Mouse (Mus musculus): Measurements from ENCODE around the gene Rgs7.

Gene Rgs7

DNA sequence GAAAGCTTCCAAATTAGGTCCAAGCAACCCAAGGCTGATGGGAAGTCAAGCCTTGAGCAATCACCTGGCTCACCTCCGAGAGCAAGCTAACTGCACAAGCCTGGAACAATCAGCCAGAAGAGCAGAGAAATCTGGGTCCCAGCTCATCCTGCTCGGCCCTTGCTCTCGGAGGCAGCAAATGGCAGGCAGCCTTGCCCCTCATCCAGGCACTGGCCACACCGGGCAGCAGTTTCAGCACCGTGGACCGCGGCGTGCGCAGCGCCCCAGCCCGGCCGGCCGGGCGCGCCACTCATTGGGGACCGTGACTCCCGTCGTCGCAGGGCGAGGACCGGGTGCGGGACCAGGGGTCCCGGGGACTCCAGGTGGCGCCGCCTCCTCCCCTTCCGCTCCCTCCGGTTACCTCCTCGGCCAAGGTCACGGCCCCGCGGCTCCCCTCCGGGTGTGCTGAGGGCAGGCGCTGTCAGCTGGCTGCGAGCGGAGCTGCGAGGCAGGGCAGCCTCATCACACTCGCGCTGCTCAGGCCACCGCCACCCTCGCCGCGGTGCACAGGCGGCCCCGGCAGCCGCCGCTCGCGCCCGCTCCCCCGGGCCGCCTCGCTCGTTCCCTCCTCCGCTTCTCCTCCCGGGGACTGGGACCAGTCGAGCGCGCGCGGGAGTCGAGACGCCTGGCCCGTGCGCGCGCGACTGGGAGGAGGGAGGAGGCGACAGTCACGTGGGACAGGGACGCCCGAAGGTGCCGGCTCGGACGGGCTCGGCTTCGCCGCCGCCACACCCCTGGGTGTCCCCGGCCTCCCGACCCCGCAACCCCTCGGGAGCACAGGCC lies at the start of gene Rgs7:
Rgs7 (minus strand) TSS at position 640 of the 822 bp plus-strand sequence.
- peak; percentile 12 for DNase-seq

DNA sequence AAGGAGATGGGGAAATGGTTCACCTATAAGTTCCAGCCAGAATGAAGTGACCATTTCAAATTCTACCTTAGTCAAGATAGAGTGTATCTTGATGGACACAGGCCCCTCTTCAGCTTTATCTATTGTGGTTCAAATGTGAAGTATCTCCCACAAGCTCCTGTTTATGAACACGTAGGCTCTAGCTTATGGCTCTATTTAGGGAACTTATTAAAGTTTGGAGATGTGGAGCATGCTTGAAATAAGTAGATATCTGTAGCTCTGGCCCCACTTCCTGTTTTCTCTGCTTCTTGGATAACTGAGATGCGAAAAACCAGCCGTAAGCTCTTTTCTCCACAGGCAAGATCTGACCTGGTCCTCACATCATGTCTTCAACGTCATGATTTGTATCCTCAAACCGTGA lies 48.4 kb upstream of the Rgs7 start:
- DNase-seq: no peak

DNA sequence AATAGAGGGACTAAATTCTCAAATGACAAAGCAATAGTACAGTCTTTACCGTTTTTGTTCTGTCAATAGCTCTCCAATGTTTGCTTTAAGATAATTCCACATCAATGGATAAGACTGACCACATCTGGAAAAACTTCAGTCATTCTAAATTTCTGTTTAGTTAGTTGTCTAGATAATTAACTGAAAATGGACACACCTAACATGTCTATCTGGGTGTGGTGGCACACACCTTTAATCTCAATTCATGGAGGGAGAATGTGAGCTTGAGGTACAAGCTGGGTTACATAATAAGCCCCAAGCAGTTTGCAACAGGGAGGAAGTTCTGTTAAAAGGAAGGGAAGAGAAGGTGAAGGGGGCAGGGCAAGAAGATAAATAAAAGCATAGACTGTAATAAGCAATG lies 45.0 kb upstream of the Rgs7 start:
- no peak for DNase-seq

DNA sequence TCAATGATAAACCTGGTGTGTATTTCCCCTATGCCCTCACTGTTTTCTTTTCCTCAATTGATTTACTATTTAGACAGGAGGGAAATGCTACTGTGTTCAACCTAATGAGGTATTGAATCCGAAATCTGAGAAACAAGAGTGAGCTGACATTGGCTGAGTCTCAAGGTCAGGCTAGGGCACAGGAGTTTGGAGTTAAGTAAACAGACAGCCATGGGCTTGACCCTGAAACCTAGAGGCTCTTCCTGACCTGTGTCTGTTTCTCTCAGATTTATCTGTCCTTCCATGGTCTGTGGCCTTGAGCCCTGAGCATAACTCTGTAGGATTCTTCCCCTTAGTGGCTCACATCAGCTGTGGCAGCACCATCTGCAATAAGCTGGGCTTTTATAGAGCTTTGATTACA lies 37.6 kb upstream of the Rgs7 start:
- no peak for DNase-seq

DNA sequence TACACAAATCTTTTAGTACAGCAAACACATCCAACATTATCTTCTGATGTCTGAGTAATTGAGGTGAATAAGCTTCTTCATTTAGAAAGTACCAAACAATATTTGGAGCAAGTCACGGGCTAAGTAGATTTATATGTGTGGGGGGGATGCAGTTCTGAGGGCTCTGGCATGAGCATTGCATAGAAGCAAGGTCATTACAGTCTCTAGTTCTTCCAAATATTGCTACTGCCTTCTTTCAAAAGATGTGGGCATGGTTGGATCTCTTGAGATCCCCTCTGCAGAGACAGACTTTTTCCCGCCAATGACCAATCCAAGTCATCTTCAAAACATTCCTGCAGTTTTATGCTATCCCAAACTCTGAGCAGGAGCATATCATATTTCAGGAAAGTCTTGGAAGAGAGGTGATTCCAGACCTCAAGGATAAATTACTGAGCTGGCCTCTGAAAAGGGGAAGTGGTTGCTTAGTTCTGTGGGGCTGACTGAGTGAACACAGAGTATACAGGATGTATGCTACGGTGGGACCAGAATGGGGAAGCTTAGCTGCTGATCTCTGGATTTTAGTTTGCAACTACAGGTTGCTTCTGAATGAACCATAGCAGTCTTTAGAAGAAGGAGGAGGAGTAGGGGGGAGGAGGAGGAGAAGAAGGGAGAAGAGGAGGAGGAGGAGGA lies 32.5 kb upstream of the Rgs7 start:
- no peak for DNase-seq

DNA sequence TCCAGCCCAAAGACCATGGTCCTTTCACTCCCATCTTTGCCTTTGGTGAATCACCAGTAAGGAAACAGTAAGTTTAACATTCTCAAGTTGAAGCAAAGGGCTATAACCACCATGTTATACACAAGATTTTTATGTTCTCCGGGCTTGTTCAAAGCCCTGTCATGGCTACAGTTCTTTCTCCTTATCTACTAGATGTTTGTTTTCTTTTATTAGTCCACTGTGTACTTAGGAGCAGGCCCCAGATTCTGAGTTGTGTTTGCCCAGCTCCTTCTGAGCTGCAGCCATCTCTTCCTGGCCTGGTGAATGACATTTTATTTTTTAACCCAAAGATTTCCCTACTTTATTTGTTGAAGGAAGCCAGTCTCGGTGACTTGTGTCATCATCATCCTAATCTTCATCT lies 31.3 kb upstream of the Rgs7 start:
- no peak for DNase-seq

DNA sequence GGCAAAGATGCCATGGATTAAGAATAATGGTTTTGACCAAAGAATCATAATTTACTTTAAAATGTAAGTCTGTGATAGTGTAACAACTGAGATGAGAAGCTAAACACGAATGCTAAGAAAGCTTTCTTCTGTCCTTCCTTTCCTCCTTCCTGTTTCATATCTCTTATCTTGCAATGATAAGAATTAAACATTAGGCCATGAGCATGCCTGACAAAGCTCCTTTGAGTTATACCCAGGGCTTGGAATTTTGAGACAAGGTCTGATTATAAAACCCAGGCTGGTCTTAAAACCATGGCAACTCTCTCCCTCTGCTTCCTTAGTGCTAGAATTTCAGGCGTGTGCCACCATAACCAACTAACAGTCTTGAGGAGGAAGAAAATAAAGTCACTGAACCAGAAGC lies 22.2 kb upstream of the Rgs7 start:
- no peak for DNase-seq

DNA sequence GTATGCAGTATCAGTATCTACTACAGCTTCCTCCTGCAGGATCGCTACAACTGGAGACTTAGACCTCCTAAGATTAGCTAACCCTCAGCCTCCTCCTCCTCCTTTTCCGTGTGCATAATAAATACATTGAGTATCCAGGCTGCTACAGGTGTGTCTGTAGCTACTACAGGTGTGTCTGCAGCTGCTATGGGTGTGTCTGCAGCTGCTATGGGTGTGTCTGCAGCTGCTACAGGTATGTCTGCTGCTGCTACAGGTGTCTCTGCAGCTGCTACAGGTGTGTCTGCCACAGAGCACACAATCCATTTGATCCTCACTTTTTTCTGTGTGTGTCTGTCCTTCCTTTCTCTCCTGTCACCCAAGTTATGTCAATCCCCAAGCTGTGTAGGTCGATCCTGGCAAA lies 19.9 kb upstream of the Rgs7 start:
- DNase-seq: no peak

DNA sequence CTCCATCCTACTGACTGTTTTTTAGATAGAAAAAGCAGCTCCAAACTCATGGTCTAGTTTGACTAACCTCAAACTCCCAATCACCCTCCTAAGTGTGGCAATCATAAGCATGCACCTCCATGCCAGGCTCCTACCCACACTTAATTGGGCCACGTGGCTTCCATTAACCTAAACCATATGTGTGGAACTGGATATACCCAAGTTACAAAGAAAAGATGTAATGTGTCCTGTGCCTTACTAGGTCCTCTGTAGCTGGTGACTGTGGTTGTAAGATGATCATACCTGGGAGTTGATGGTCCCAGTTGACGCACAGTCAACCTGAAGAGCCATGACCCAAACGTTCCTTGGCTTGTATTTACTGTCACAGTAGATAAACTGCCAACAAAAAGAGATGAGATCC lies 17.7 kb upstream of the Rgs7 start:
- no peak for DNase-seq

DNA sequence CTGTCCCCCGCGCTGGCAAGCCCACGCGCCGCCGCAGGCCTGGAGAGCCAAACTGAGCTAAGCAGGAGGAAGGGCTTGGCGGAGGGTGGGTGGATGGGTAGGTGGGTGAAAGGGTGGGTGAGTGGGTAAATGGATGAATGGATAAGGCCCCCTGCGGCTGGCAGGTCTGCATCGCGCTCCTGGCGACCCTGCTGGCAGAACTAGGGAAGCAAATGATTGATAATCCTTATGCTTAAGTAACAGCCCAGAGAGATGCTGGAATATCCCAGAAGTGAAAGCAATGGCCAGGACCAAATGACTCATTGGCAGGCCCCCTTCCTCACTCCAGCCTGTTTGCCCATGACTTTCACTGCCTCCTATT lies 363 bp upstream of the Rgs7 start:
- no peak for DNase-seq

DNA sequence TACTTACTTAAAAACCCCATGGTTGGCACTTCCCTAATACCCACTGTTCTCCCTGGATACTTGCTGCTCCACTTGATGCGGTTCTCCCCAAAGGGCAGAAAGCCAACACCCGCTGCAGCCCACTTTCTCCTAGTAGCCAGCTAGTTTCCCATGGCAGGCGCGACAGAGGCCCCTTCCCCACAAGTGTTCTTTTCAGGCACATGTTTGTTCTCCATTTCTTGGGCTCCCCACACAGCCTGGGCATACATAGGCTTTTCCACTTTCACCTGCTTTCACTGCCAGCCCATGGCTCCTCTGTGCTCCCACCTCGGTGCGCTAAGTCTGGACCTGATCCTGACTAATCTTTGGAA lies 814 bp downstream of the Rgs7 start:
- DNase-seq: no peak

DNA sequence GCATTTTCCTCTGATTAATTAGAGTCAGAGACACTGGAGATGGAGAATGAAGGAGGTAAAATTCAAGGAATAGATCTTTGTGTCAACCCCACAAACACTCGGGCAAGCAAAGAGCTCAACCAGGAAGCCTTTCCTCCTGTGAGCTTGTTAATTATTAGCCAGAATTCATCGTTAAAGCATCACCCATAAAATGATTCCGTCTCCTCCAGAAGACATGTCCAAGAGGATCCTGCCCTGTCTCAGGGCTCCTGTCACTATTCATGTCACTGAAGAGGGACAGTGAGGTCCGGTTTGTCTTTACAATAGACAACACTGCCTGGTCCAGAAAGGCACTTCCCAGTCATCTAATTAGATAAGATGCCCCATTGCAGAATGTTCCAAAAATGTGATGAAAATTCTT lies 7.2 kb downstream of the Rgs7 start:
- no peak for DNase-seq

DNA sequence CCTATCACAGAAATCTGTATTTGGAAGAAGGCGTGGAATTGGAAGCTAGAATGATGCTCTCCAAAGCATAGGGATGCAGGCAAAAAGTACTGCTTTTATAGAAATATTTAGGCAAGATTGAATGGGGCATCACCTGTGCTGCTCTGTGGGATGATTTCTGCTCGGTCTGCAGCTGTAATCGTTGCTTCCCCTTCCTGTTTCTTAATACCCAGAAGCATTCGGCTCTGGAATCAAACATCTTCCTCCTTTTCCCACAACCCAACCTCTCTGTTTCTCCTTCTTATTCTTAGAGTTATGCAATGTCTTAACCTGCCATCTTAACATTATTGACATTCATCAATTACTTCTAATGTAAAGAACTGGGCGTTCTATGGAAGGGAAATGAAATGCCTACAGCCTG lies 19.2 kb downstream of the Rgs7 start:
- DNase-seq: no peak

DNA sequence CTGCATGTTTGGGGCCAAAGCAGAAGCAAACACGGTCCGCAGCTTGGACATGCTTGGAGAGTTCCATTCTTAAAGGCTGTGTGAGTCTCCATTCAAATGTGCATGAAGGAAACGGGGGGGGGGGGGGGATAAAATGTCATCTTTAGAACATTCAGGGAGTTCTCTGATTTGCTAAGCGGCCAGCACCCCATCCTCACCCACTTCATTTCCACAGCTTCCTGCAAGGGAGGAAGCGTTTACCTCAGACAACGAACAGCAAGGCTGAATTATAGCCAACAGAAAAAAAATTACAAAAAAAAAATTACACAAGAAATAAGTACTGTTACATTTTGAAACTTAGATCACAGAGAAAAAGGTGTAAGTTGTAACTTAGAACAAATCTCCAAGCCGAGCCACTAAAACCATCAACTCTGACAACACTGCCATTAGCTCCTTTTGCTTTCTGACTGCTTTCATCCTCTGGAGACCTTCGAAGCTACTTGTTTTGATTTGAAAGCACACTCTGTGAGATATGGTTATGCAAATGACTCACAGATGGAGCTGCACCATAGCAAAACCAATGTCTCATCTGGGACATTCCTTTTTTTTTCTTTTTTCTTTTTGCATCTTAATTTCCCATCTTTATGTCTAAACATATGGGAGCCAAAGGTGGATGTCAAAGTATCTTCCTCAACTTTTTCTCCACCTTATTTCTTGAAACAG lies 23.1 kb downstream of the Rgs7 start:
- DNase-seq: no peak

DNA sequence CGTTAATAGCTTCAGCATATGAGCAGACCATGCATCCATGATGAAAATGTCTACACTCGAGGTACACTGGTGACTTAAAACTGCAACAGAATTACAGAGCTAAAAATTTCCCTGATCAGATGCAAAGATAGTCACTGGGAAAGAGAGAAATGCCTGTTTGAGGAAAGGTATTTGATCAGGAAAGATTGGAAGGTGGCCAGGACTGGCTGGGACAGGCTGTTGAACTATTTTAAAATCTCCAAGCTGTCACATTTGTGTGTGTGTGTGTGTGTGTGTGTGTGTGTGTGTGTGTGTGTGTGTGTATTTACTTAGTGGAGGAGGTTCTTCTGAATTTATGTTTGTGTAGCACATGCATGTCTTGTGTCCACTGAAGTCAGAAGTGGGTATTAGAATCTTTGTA lies 27.7 kb downstream of the Rgs7 start:
- no peak for DNase-seq

DNA sequence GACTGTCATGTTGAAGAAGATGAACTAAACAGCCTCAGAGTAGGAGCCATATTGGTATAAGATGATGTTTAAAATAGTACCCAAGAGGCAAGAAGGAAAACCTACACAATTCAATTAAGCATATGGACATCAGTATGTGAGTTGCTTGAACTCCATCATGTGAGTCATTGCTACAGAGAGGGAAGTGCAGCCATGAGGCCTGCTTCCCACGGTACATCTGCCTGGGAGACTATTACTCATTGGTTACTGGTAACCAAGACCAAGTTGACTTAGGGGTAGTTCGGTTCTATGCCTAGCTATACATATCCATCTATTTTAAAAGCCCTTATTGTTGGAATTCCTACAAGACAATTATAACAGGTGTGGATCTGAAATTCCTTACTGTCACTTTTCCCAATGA lies 29.9 kb downstream of the Rgs7 start:
- DNase-seq: no peak

DNA sequence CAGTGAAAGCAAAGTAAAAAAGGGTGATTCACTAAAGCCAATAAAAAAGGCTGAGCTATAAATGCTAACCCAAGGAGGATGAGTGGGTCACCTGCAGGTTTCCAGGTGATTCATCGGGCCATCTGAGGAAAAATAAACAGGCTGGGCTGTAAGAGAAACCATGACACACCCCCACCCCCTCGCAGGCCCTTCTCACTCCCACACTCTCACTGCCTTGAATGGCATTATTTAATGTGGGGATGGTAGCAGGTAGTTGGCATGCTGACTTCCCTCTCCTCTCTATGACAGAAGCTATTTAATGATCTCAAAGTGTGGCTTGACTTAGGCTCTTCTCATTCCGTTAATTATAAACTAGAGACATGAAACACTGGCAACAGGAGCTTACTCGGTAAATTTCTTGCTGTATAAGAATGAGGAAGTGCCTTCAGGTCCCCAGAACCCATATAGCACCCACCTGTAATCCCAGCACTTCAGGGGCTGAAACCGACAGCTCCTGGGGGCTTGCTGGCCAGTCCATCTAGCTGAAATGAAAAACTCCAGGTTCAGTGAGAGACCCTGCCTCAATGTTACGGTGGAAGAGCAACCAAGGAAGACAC lies 38.2 kb downstream of the Rgs7 start:
- DNase-seq: no peak

DNA sequence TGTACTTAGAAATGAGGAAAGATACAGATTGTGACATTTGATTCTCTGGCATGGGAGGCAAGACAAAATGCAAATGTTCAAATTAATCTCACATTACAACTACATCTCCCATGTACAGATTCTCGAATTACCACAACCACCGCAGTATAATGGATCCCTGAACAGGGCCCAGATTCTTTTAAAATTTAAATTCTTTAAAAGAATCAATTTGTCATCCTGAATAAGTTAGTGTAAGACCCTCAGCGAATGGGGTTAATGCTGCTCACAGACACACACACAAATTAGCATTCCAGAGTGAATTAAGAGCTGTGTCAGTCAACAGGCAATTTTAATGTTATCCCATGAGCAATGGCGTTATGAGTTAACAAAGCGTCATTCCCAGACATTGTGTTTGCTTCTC lies 44.3 kb downstream of the Rgs7 start:
- no peak for DNase-seq

DNA sequence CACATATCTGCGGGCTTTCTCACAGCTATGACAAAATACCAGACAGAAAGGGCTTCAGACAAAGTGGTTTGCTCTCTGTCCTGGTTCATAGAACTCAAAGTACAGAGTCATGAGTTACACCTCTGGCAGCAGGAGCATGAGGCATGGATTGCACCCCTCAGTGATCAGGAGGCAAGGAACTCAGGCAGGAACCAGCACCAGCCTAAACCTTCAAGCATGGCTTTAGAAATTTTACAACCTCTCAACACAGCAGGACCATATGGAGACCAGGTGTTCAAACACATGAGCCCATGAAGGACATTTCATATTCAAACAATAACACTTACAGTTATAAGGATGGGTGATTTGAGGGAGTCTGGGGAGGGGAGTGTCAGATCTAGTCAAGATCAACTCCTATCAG lies 49.4 kb downstream of the Rgs7 start:
- no peak for DNase-seq

DNA sequence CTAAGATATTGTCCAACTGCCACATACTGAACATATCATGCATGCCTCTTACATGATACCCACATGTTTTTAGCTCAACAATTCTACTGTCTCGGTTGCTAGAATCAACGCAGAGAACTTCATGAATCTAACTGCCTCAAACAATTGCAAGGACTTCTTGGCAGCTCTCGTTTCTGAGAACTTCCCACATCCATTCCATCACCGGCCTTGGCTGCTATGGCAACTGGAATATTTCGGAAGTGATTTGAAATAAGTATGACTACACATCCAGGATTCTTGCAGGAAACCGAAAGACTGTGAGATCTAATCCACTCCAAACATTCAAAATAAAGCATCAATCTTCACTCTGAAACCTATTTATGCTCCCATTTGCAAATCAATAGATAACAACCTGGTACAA lies 50.3 kb downstream of the Rgs7 start:
- no peak for DNase-seq

DNA sequence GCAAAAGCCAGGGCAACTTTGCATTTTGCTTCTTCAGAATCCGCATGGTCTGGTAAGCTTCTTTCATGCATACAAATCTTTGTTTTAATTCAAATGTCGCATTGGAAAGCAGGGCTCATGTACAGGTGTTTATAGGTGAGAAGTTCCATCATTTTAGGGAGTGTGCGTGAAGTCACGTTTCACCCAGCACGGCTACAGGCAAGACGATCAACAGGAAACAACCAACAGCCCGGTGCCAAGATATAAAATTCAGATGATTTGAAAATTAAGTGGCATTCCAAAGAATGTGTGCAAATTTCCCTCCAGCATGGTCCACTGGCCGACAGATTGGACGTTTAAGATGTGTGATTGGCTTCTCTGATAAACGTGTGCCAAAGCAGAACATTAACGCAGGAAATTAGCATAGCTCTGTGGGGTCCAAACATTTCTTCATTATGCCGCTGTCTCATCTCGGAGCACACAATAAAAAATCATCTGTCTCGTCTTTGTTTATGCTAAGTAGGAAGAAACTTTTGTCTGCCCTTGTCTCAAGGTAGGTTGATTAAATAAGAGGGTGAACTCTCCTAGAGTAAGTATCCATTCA lies 58.6 kb downstream of the Rgs7 start:
- no peak for DNase-seq

DNA sequence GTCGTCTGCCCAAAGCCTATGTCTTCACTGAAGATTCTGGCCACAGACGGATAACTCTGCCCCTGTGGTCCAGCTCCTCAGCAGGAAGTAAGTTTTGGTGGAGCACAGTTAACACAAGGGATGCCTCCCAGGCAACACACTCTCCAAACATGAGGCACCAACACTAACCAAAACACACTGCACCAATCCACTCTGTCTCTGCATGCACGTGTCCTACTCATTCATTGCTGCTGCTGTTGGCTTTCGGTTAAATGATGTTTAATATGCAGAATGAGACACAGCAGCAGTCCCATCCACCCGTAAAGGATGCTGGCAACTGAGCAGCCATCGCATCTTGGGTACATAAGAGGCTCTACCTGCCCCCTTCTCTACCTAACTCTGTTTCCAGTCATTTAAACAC lies 59.2 kb downstream of the Rgs7 start:
- DNase-seq: no peak

DNA sequence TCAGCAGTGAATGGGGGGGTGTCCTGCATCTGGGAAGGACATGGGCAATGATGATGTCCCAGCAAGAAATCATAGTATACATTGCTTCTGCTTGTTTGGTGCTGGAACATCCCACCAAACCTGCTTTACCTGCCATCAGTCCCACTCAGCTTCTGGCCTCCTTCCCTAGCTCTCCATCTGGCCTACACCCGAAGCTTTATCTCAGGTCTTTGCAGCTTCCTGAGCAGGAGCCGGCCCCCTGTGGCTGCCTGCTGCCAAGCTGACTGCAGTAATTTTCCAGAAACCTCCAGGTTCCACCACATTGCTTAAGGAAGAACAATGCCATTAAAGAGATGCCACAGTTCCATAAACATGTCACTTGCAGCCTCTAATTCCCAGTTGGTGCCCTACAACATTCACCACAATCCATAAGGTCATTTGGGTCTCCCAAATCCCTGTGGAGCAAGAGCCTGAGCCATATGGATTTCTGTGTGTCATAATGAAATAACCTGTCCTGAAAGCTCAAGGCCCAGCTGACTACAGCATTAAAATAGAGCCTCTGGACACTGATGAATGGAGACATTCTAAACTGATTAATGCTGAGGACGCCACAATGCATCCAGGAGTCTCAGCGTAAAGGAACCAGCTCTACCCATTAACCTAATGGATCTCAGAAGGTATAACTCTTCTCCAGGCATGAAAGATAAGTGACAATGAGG lies 60.8 kb downstream of the Rgs7 start:
- DNase-seq: no peak
